In the genomic region with DNA sequence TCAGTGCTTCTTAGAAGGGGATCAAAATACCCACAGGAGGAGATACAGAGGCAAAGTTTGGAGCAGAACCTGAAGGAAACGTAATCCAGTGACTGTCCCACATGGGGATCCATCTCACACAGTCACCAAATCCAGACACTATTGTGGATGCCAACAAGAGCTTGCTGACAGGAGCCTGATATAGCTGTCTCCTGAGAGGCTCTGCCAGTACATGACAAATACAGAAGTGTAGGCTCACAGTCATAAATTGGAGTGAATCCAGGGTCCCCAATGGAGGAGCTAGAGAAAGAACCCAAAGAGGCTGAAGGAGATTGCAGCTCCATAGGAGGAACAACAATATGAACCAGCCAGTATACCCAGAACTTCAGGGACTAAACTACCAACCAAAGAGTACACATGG, we compare ENCODE assay signal across 21 mouse cellular contexts.
DNase-seq lines count a peak whose midpoint lies in the region; ATAC-seq lines count a peak whose summit lies in the region.
"Had no signal": no experiment of that assay in that cellular context is flagged by ENCODE, and none has a peak within 500 bp of the region (broad histone marks: within the 10 kb centered on the region; RNA-seq: fewer than 3 reads in every experiment).

No protein-coding gene starts in this region.

- H3K9me3 ChIP-seq in heart, embryonic 14.5 days (ENCODE audit: control insufficient read depth, low read length) = no peaks in the 10 kb centered on the region
- H3K9me3 ChIP-seq: embryonic facial prominence, embryonic 12.5 days; forebrain, embryonic 15.5 days; G1E; hindbrain, embryonic 15.5 days had no signal

- intact Hi-C loops in heart, postnatal 10 days (cut with DNase I) = no loop called here

- no peaks in the 10 kb centered on the region for H3K27me3 ChIP-seq in heart, embryonic 14.5 days (ENCODE audit: control insufficient read depth, insufficient read depth, low read length)
- H3K27me3 ChIP-seq: embryonic facial prominence, embryonic 12.5 days; forebrain, embryonic 15.5 days; hindbrain, embryonic 15.5 days had no signal

- H3K4me1 ChIP-seq in heart, embryonic 14.5 days (ENCODE audit: control insufficient read depth in 2 of 2, insufficient read depth in 2 of 2, low read length in 2 of 2) = 0 out of 4 replicates have a peak, but pooled peaks cover 0 to 2% of the 10 kb centered on the region in 2 experiments
- H3K4me1 ChIP-seq: embryonic facial prominence, embryonic 12.5 days; forebrain, embryonic 15.5 days; hindbrain, embryonic 15.5 days had no signal

- no peaks in the 10 kb centered on the region for H3K36me3 ChIP-seq in heart, embryonic 14.5 days (ENCODE audit: control insufficient read depth, insufficient read depth, low read length)
- H3K36me3 ChIP-seq: embryonic facial prominence, embryonic 12.5 days; forebrain, embryonic 15.5 days; G1E; hindbrain, embryonic 15.5 days had no signal

- H3K4me2 ChIP-seq in heart, embryonic 14.5 days (ENCODE audit: low read length) = no peak overlapping the region
- H3K4me2 ChIP-seq: embryonic facial prominence, embryonic 12.5 days; forebrain, embryonic 15.5 days; hindbrain, embryonic 15.5 days had no signal

- no peak overlapping the region for H3K4me3 ChIP-seq in heart, embryonic 14.5 days (ENCODE audit: control insufficient read depth in 1 of 2, insufficient read depth in 1 of 2, low read depth in 1 of 2, low read length in 2 of 2)
- H3K4me3 ChIP-seq: embryonic facial prominence, embryonic 12.5 days; forebrain, embryonic 15.5 days; hindbrain, embryonic 15.5 days had no signal

- peak overlapping the region; percentile 31 to 33; a peak in 2 of 4 replicates for H3K27ac ChIP-seq in heart, embryonic 14.5 days (replicated peaks in 1 of 2; ENCODE audit: control insufficient read depth in 1 of 2, insufficient read depth in 1 of 2, low read depth in 2 of 2, low read length in 2 of 2)
- H3K27ac ChIP-seq: embryonic facial prominence, embryonic 12.5 days; forebrain, embryonic 15.5 days; hindbrain, embryonic 15.5 days had no signal

- H3K9ac ChIP-seq in heart, embryonic 14.5 days (ENCODE audit: low read length) = no peak overlapping the region
- H3K9ac ChIP-seq: embryonic facial prominence, embryonic 12.5 days; forebrain, embryonic 15.5 days; hindbrain, embryonic 15.5 days had no signal

- no peak for ATAC-seq in frontal cortex, adult (ENCODE audit: low TSS enrichment)
- no peak for ATAC-seq in heart, embryonic 14.5 days (ENCODE audit: insufficient number of reproducible peaks, insufficient read depth, low FRiP score, low read depth)
- ATAC-seq: CD4-positive, CD25-positive, alpha-beta regulatory T cell, adult 4 months; forebrain, embryonic 15.5 days; intestine, embryonic 16.5 days had no signal

- 14% methylated on average over 1 of the region's 1 CpGs for WGBS in heart, embryonic 14.5 days

- peak; percentile 0 to 2 for DNase-seq in frontal cortex, postnatal 36 days (ENCODE audit: low spot score in 2 of 2)
- DNase-seq in heart, adult 8-10 months (ENCODE audit: low spot score) = peak; percentile 40
- peak; percentile 25 to 53 for DNase-seq in heart, postnatal 10 days
- no peak for DNase-seq in spleen, postnatal 14 days (ENCODE audit: low spot score in 2 of 2)
- DNase-seq in layer of hippocampus, adult 9-10 months (ENCODE audit: low spot score) = no peak
- no peak for DNase-seq in adrenal gland, postnatal 14 days
- DNase-seq: adrenal gland, postnatal 10 days; B cell, adult 2 months; cerebellum, adult 11-12 months; cerebellum, adult 9-10 months; cerebellum, postnatal 25 days; gastrocnemius, postnatal 25 days; kidney, adult 2 months had no signal

Comparison
In these comparisons a context has a peak if more than half of its experiments do, and no peak if none do; other contexts are left out.
1. DNase-seq: peak in frontal cortex, postnatal 36 days (2 of 2), heart, adult 8-10 months (single experiment) and heart, postnatal 10 days (2 of 2); none in spleen, postnatal 14 days (0 of 2), layer of hippocampus, adult 9-10 months (single experiment) and adrenal gland, postnatal 14 days (single experiment).